Mouse (Mus musculus) testis, adult 2 months (tissue): ENCODE data around the gene Hoxc6. TPM values are rescaled to one million over a fixed set of nuclear protein-coding genes. Genes with fewer than 3 reads are reported as not detected.

Experiments used
- H3K27ac ChIP-seq: fragments of 200-500 bp; 2 replicates; pipeline ENCODE4 v1.5.1; 2012; ENCODE audit warnings: low read depth, low read length; ENCODE audit not compliant: control insufficient read depth, insufficient read depth
- H3K27me3 ChIP-seq: fragments of 200-500 bp; 2 replicates; pipeline ENCODE4 v1.6.1; 2012; ENCODE audit warnings: mild to moderate bottlenecking, low read length, moderate library complexity; ENCODE audit not compliant: control insufficient read depth, insufficient read depth
- H3K36me3 ChIP-seq: fragments of 200-500 bp; 2 replicates; pipeline ENCODE4 v1.6.1; 2012; ENCODE audit warnings: mild to moderate bottlenecking, low read length; ENCODE audit not compliant: control insufficient read depth, insufficient read depth
- H3K4me1 ChIP-seq: fragments of 200-500 bp; 2 replicates; pipeline ENCODE4 v1.6.1; 2012; ENCODE audit warnings: low read length; ENCODE audit not compliant: control insufficient read depth, insufficient read depth
- H3K4me3 ChIP-seq: fragments of 200-500 bp; 2 replicates; pipeline ENCODE4 v1.5.1; 2012; ENCODE audit warnings: low read depth, mild to moderate bottlenecking, low read length, moderate library complexity, mixed read lengths; ENCODE audit not compliant: control insufficient read depth
- CTCF ChIP-seq: fragments of 200-500 bp; IDR thresholded peaks from 2 replicates; pipeline ENCODE4 v1.5.1; 2012; ENCODE audit warnings: low read depth, mild to moderate bottlenecking, inconsistent platforms, low read length, moderate library complexity; ENCODE audit not compliant: control insufficient read depth, insufficient read depth, insufficient replicate concordance
- POLR2A ChIP-seq: fragments of 200-500 bp; IDR thresholded peaks from 2 replicates; pipeline ENCODE4 v1.6.1; 2012; ENCODE audit warnings: low read depth, mild to moderate bottlenecking, inconsistent platforms, low read length, moderate library complexity; ENCODE audit not compliant: control insufficient read depth
- polyA plus RNA-seq: library from polyadenylated mRNA; depleted of rRNA; stranded (reverse); fragments of >200 nt; gene quantifications from 2 replicates; pipeline ENCODE4 v1.2.3, GENCODE M21; 2012

The Hoxc6 gene
- polyA plus RNA-seq, 1 experiment, result 1.0 TPM

- H3K36me3 ChIP-seq, result no peaks in the 10 kb centered on the region
- peaks cover 16% of the 10 kb centered on the region for H3K4me1 ChIP-seq
- peak overlapping the region; percentile 44; the same call in 1 of the 2 replicates for H3K27ac ChIP-seq
- TF ChIP-seq CTCF (no peak), POLR2A (no peak)
- no peak overlapping the region for H3K4me3 ChIP-seq
- H3K27me3 ChIP-seq, result peaks cover 10% of the 10 kb centered on the region
Measured at GRCm38 (mm10) chr15:103001370-103001769, 3.3 kb downstream of the Hoxc6 start.

- peaks cover 16% of the 10 kb centered on the region for H3K4me1 ChIP-seq
- H3K4me3 ChIP-seq, result no peak overlapping the region
- H3K36me3 ChIP-seq, result no peaks in the 10 kb centered on the region
- no peak for TF ChIP-seq CTCF
- no peak for TF ChIP-seq POLR2A
- H3K27ac ChIP-seq, result peak overlapping the region; percentile 37
- peaks cover 6% of the 10 kb centered on the region for H3K27me3 ChIP-seq
Measured at GRCm38 (mm10) chr15:103002156-103002555, 4.1 kb downstream of the Hoxc6 start.

DNA sequence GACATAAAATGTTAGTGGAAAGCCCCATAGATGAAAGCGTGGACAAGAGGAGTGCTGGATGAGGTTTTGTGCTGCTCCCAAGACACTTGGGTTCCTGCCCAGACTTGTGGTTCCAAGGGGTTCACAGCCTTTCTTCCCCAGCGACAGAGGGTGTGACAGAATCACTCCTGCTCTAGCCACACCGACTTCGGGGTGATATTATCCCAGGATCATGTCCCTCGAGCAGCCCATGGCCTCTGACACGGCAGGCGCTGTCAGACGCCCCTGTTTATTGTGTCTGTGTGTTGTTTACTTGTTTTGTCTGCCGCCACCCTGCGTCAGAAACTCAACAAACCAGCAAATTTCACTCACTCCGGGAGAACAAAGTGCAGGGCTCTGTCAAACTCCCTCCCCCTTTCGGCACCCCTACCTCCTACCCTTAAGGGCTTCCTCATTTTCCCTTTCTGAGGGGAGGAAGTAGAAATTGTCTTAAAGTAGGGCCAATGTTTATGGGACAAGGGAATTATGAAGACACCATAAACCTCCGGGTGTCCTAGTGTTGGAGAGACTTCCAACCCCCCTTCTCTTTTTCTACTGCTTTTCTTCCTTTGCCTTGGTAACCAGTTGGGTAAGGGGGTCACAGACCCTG, 4.9 kb downstream of the Hoxc6 start:
- Histone ChIP-seq H3K27me3 (peaks cover 6% of the 10 kb centered on the region), H3K4me1 (peaks cover 16% of the 10 kb centered on the region), H3K4me3 (no peak overlapping the region), H3K36me3 (no peaks in the 10 kb centered on the region), H3K27ac (no peak overlapping the region)
- no peak for TF ChIP-seq CTCF
- TF ChIP-seq POLR2A, result no peak

- Histone ChIP-seq H3K4me3 (no peak overlapping the region), H3K4me1 (peaks cover 13% of the 10 kb centered on the region), H3K27me3 (peaks cover 2% of the 10 kb centered on the region; the same call in 1 of the 2 replicates), H3K36me3 (no peaks in the 10 kb centered on the region), H3K27ac (peak overlapping the region; percentile 75)
- no peak for TF ChIP-seq CTCF
- TF ChIP-seq POLR2A, result no peak
Measured at GRCm38 (mm10) chr15:103005308-103005707, 7.3 kb downstream of the Hoxc6 start.

DNA sequence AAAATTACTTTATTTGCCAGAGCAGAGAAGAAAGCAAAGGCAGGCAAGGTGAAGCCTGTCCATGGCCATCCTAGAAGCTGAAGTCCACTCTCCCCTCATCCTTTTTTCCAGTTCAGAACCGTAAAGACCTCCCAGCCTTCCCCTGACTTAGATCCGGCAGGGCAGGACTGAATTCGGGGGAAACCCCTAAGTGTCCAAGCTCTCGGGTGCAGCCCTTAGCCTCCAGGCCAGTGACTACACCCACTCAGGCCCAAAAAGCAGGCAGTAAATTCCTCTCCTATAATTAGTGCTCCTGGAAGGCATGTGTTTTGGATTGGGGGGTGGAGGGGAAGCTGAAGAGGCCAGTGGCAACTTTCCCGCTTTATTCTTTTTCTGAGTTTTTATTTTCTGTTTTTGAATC, 7.7 kb downstream of the Hoxc6 start:
- TF ChIP-seq POLR2A (no peak), CTCF (no peak)
- no peak overlapping the region for H3K4me3 ChIP-seq
- peak overlapping the region; percentile 75 for H3K27ac ChIP-seq
- no peaks in the 10 kb centered on the region for H3K36me3 ChIP-seq
- peaks cover 15% of the 10 kb centered on the region for H3K4me1 ChIP-seq
- peaks cover 4% of the 10 kb centered on the region; the same call in 1 of the 2 replicates for H3K27me3 ChIP-seq

DNA sequence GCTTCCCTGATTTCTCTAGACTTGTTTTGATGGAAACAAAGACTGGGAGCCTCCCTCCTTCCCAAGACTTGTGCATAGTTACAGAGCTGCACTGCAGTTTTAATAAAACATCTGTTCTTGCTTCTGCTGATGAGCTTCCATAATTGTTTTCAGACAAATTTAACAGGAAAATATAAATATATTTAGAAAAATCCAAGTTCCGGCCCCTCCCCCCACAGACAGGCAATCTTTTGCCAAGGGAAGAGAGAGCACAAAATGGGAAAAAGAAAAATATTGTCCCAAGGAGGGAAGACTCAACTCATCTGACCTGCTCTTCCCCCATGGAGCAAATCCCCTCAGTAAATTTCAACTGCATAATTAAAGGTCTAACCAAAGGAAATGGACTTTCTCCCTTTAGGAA, 8.3 kb downstream of the Hoxc6 start:
- no peaks in the 10 kb centered on the region for H3K36me3 ChIP-seq
- peaks cover 18% of the 10 kb centered on the region for H3K4me1 ChIP-seq
- H3K27ac ChIP-seq, result no peak overlapping the region
- TF ChIP-seq POLR2A (no peak), CTCF (no peak)
- peaks cover 7% of the 10 kb centered on the region for H3K27me3 ChIP-seq
- H3K4me3 ChIP-seq, result no peak overlapping the region

GRCm38 (mm10) chr15:103009265-103010111, 11.4 kb downstream of the Hoxc6 start:
- TF ChIP-seq POLR2A (no peak), CTCF (no peak)
- Histone ChIP-seq H3K27ac (no peak overlapping the region), H3K4me1 (peaks cover 27% of the 10 kb centered on the region), H3K27me3 (peaks cover 13% of the 10 kb centered on the region), H3K4me3 (peak overlapping the region; percentile 53), H3K36me3 (no peaks in the 10 kb centered on the region)
